Comparison of ENCODE assay signal across 22 mouse cellular contexts in the genomic region with DNA sequence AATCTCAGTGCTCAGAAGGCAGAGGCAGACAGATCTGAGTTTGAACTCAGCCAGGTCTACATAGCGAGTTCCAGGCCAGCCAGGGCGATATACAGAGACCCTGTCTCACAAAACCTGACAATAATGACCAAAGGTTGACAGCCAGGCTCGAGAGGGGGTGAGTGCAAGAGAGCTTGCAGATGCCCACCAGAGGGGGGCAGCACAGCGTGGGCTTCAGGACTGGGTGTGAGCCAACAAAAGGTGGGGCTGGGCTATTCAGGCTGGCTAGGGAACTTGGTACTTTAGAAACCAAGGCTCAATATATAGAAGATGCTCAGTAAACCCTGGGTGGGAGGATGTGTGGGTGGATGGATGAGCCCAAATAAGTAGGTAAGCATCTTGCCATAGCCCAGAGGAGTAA. TPM values are rescaled to one million over a fixed set of nuclear protein-coding genes. Genes with fewer than 3 reads are reported as not detected.
DNase-seq lines count a peak whose midpoint lies in the region; ATAC-seq and TF ChIP-seq lines count a peak whose summit lies in the region.
"Had no signal": no experiment of that assay in that cellular context is flagged by ENCODE, and none has a peak within 500 bp of the region (broad histone marks: within the 10 kb centered on the region; RNA-seq: fewer than 3 reads in every experiment).

No protein-coding gene starts in this region.

- no peak for ATAC-seq in intestine, postnatal 0 days
- no peak for ATAC-seq in intestine, embryonic 16.5 days
- 0 out of 2 replicates have a peak, but pooled peaks have one; percentile 25 for ATAC-seq in lung, postnatal 0 days
- no peak for ATAC-seq in stomach, postnatal 0 days (ENCODE audit: low FRiP score, low TSS enrichment)
- ATAC-seq: inflammation-experienced regulatory T-cells, adult 6 months had no signal

- TF ChIP-seq EP300 in lung, postnatal 0 days (IDR thresholded peaks at IDR 0.05): no peak
- TF ChIP-seq EP300 in stomach, postnatal 0 days (optimal IDR thresholded peaks at IDR 0.05): no peak

- no peak overlapping the region for H3K9ac ChIP-seq in intestine, postnatal 0 days (ENCODE audit: low read depth, low read length)
- H3K9ac ChIP-seq in intestine, embryonic 16.5 days (ENCODE audit: low read depth, low read length): no peak overlapping the region
- H3K9ac ChIP-seq in lung, postnatal 0 days (replicated peaks; ENCODE audit: low read depth): no peak overlapping the region
- H3K9ac ChIP-seq in stomach, postnatal 0 days (ENCODE audit: low read length): no peak overlapping the region
- H3K9ac ChIP-seq: forebrain, embryonic 12.5 days; hindbrain, embryonic 12.5 days; kidney, embryonic 15.5 days; limb, embryonic 13.5 days; neural tube, embryonic 12.5 days had no signal

- H3K9me3 ChIP-seq in intestine, postnatal 0 days (ENCODE audit: control insufficient read depth): no peaks in the 10 kb centered on the region
- H3K9me3 ChIP-seq in intestine, embryonic 16.5 days (ENCODE audit: control insufficient read depth, low read length): no peaks in the 10 kb centered on the region
- H3K9me3 ChIP-seq in lung, postnatal 0 days (ENCODE audit: low read length): no peaks in the 10 kb centered on the region
- H3K9me3 ChIP-seq in stomach, postnatal 0 days (ENCODE audit: control insufficient read depth, low read length): no peaks in the 10 kb centered on the region
- H3K9me3 ChIP-seq: forebrain, embryonic 12.5 days; hindbrain, embryonic 12.5 days; kidney, embryonic 15.5 days; limb, embryonic 13.5 days; neural tube, embryonic 12.5 days had no signal

- 77% methylated on average over 4 of the region's 4 CpGs for WGBS in intestine, postnatal 0 days
- WGBS in intestine, embryonic 16.5 days: 80% methylated on average over 4 of the region's 4 CpGs
- WGBS in lung, postnatal 0 days: 78% methylated on average over 4 of the region's 4 CpGs
- 76% methylated on average over 4 of the region's 4 CpGs for WGBS in stomach, postnatal 0 days

- no peak overlapping the region for H3K4me2 ChIP-seq in intestine, postnatal 0 days (replicated peaks; ENCODE audit: low read depth)
- no peak overlapping the region for H3K4me2 ChIP-seq in intestine, embryonic 16.5 days (ENCODE audit: low read depth, low read length)
- H3K4me2 ChIP-seq in lung, postnatal 0 days (replicated peaks; ENCODE audit: low read depth, low read length): no peak overlapping the region
- H3K4me2 ChIP-seq in stomach, postnatal 0 days (replicated peaks; ENCODE audit: low read depth): no peak overlapping the region
- H3K4me2 ChIP-seq: forebrain, embryonic 12.5 days; hindbrain, embryonic 12.5 days; kidney, embryonic 15.5 days; limb, embryonic 13.5 days; midbrain, embryonic 11.5 days; neural tube, embryonic 12.5 days had no signal

- H3K27me3 ChIP-seq in intestine, postnatal 0 days (replicated peaks; ENCODE audit: control insufficient read depth, insufficient read depth, low read length): no peaks in the 10 kb centered on the region
- H3K27me3 ChIP-seq in intestine, embryonic 16.5 days (replicated peaks; ENCODE audit: control insufficient read depth, insufficient read depth, low read length): no peaks in the 10 kb centered on the region
- H3K27me3 ChIP-seq in lung, postnatal 0 days (replicated peaks; ENCODE audit: insufficient read depth, low read length): no peaks in the 10 kb centered on the region
- H3K27me3 ChIP-seq in stomach, postnatal 0 days (ENCODE audit: control insufficient read depth, insufficient read depth, low read length): no peaks in the 10 kb centered on the region
- H3K27me3 ChIP-seq: forebrain, embryonic 12.5 days; hindbrain, embryonic 12.5 days; kidney, embryonic 15.5 days; limb, embryonic 13.5 days; neural tube, embryonic 12.5 days had no signal

- no peaks in the 10 kb centered on the region for H3K4me1 ChIP-seq in intestine, postnatal 0 days (replicated peaks; ENCODE audit: control insufficient read depth, insufficient read depth, low read length)
- H3K4me1 ChIP-seq in intestine, embryonic 16.5 days (ENCODE audit: control insufficient read depth, insufficient read depth, low read length): no peaks in the 10 kb centered on the region
- no peaks in the 10 kb centered on the region for H3K4me1 ChIP-seq in lung, postnatal 0 days (ENCODE audit: insufficient read depth, low read depth, low read length)
- no peaks in the 10 kb centered on the region for H3K4me1 ChIP-seq in stomach, postnatal 0 days (replicated peaks; ENCODE audit: control insufficient read depth, insufficient read depth)
- H3K4me1 ChIP-seq: forebrain, embryonic 12.5 days; hindbrain, embryonic 12.5 days; kidney, embryonic 15.5 days; limb, embryonic 13.5 days; neural tube, embryonic 12.5 days had no signal

- no peak overlapping the region for H3K4me3 ChIP-seq in intestine, postnatal 0 days (ENCODE audit: low read depth, low read length)
- H3K4me3 ChIP-seq in intestine, embryonic 16.5 days (ENCODE audit: low read length): no peak overlapping the region
- H3K4me3 ChIP-seq in lung, postnatal 0 days (ENCODE audit: low read depth, low read length): no peak overlapping the region
- no peak overlapping the region for H3K4me3 ChIP-seq in stomach, postnatal 0 days (ENCODE audit: low read depth, low read length)
- H3K4me3 ChIP-seq: forebrain, embryonic 12.5 days; hindbrain, embryonic 12.5 days; kidney, embryonic 15.5 days; limb, embryonic 13.5 days; neural tube, embryonic 12.5 days had no signal

- H3K27ac ChIP-seq in intestine, postnatal 0 days (ENCODE audit: low read depth, low read length): no peak overlapping the region
- H3K27ac ChIP-seq in intestine, embryonic 16.5 days (ENCODE audit: low read length): no peak overlapping the region
- no peak overlapping the region for H3K27ac ChIP-seq in lung, postnatal 0 days (ENCODE audit: low read length)
- H3K27ac ChIP-seq in stomach, postnatal 0 days (replicated peaks): no peak overlapping the region
- H3K27ac ChIP-seq: forebrain, embryonic 12.5 days; hindbrain, embryonic 12.5 days; kidney, embryonic 15.5 days; limb, embryonic 13.5 days; neural tube, embryonic 12.5 days had no signal

- no peak for DNase-seq in lung, postnatal 0 days (ENCODE audit: low spot score)
- no peak for DNase-seq in lung, postnatal 4 days
- peak; percentile 22 for DNase-seq in NIH3T3 (ENCODE audit: low read depth)
- DNase-seq in stomach, postnatal 0 days (ENCODE audit: low spot score): no peak
- no peak for DNase-seq in retina, embryonic 14.5 days (ENCODE audit: low spot score)
- DNase-seq: adrenal gland, adult 8-10 months; cerebellum, adult 9-10 months; gastrocnemius, postnatal 14 days; kidney, postnatal 4 days; lung, adult 2 months; lung, postnatal 36 days; spleen, adult 18-20 months; thymus, adult 2 months had no signal

- H3K36me3 ChIP-seq in intestine, postnatal 0 days (ENCODE audit: control insufficient read depth, insufficient read depth): peaks cover 19% of the 10 kb centered on the region; the same call in 1 of the 2 replicates
- H3K36me3 ChIP-seq in intestine, embryonic 16.5 days (ENCODE audit: control insufficient read depth, insufficient read depth, low read length): no peaks in the 10 kb centered on the region
- H3K36me3 ChIP-seq in lung, postnatal 0 days (ENCODE audit: insufficient read depth, low read length): no peaks in the 10 kb centered on the region
- peaks cover 3% of the 10 kb centered on the region for H3K36me3 ChIP-seq in stomach, postnatal 0 days (ENCODE audit: control insufficient read depth, insufficient read depth, low read length)

- TF ChIP-seq CTCF in intestine, postnatal 0 days (IDR thresholded peaks at IDR 0.05; ENCODE audit: low read depth): peak; percentile 27; the same call in 1 of the 2 replicates
- peak; percentile 40 for TF ChIP-seq CTCF in lung, postnatal 0 days (IDR thresholded peaks at IDR 0.05)
- TF ChIP-seq CTCF in stomach, postnatal 0 days (IDR thresholded peaks at IDR 0.05; ENCODE audit: low read depth): peak; percentile 48

RNA-seq across cellular contexts. Expression of gene Gpt2, which starts 16.3 kb away (rescaled TPM):
- 3.5 and 3.6 TPM in 2 replicates for polyA plus RNA-seq in intestine, postnatal 0 days (2015; fragmentation: Nextera tagmentation; extraction: Ambion mirVana)
- 12.0 and 12.4 TPM in 2 replicates for polyA plus RNA-seq in intestine, embryonic 16.5 days (2015; fragmentation: Nextera tagmentation; extraction: Ambion mirVana)
- 4.6 and 6.7 TPM in 2 replicates for polyA plus RNA-seq in lung, postnatal 0 days (2015; fragmentation: Nextera tagmentation; extraction: Ambion mirVana)
- 32.7 and 37.6 TPM in 2 replicates for polyA plus RNA-seq in stomach, postnatal 0 days (2015; fragmentation: Nextera tagmentation; extraction: Ambion mirVana)

RNA-seq across cellular contexts. Expression of gene Dnaja2, which starts 46.5 kb away (rescaled TPM):
- 101 and 104 TPM in 2 replicates for polyA plus RNA-seq in intestine, postnatal 0 days (2015; fragmentation: Nextera tagmentation; extraction: Ambion mirVana)
- 136 and 149 TPM in 2 replicates for polyA plus RNA-seq in intestine, embryonic 16.5 days (2015; fragmentation: Nextera tagmentation; extraction: Ambion mirVana)
- polyA plus RNA-seq in lung, postnatal 0 days (2015; fragmentation: Nextera tagmentation; extraction: Ambion mirVana): 95.7 and 107 TPM in 2 replicates
- 90.4 and 98.1 TPM in 2 replicates for polyA plus RNA-seq in stomach, postnatal 0 days (2015; fragmentation: Nextera tagmentation; extraction: Ambion mirVana)
